Mouse (Mus musculus): ENCODE data around the gene Gm5617.
A peak's percentile ranks its signal among the peaks of the same experiment; 100 is the strongest.
"Not testable (repeated sequence)": the region's sequence is repeated elsewhere in the genome, so short reads cannot be mapped to it uniquely, and the experiment has no call there.

Gm5617 gene

DNA sequence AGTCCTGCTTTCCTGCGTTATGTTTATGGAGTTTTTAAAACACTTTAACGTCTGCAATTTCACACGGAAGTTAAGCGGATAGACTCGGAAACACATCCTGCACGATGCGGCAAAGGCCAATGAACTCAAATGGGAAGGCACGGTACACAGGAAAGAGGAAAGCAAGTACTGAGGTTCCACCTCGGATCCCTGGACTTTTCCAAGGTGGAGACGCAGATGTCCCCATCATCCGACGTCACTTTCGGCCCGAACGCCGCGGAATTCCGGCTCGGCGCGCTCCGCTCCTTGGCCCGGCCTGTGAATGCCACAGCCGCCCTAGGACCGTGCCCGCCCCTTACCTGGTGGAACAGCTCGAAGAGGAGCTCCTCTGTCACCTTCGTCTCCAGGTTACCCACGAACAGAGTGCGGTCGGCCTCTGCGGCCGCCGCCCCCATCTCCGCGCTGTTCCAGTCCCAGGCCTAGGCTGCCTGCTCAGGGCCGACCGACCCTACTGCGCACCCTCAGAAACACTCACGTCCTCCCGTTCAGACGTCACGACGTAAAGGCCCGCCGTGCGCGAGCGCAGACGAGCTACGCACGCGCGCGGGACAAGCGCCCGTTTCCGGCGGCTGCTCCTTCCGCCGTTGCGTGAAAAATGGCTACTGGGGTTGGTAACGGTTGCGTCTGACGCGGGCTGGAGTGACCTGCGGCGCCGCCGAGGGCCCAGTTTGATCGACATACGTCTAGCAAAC is at the start of gene Gm5617, which contains the start of gene Rbm7:
Gene Gm5617, plus strand, starts transcription at position 626 of the 731 bp plus-strand sequence.
Gene Rbm7, minus strand, starts transcription at position 483 of the 731 bp plus-strand sequence.
- peak; percentile 97 for DNase-seq

- DNase-seq, result peak; percentile 48
Observed at GRCm38 (mm10) chr9:48447783-48448209, 47.4 kb upstream of the Gm5617 start.

DNA sequence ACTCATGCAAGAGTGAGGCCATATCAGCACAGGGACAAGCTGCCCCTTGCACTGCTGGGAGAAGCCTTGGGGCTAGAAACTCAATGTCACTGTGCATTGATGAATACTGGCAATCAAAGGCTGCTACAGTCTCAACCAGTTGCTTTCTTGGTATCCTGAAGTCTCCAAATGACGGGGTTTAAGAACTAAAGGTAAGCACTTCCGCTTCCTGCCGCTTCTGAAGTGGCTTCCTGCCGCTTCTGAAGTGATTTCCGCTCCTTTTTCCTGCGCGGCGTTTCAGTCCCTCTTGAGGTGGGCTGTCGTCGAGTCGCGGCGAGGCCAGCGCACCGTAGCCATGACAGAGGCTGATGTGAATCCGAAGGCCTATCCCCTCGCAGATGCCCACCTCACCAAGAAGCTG is 45.2 kb upstream of the Gm5617 start:
- no peak for DNase-seq

DNA sequence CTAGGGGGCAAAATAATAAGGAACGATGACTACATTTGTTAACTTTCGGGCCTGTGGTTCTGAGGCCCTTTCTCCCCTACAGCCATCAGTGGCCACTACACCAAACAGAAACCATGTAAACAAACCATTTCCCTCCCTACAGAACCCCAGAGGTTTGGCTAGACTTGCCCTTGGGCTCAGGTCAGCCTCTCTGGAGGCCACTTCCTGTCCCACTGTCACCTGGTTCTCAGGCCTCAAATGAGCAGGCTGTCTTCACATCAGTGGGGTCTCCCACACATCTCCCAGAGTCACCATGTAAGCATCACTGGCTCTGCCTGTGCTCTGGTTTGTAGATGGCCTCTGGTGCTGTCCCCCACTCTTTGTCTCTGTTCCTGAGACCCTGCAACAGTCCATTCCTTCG is 39.3 kb upstream of the Gm5617 start:
- no peak for DNase-seq

DNA sequence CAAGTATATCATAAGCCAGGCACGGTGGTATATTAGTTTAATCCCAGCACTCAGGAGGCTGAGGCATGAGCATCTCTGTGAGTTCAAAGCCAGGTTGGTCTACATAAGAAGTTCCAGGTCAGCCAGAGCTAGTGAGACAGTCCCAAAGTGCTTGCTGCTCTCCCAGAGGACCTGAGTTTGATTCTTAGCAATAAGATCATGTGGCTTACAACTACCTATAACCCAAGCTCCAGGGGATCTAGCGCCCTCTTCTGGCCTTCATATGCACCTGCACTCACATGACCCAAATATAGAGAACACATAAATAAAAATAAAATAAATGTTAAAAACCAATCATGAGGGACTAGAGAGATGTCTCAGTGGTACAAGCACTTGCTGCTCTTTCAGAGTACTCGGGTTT is 36.4 kb upstream of the Gm5617 start:
- DNase-seq, result no peak

GRCm38 (mm10) chr9:48459391-48459790 is 35.9 kb upstream of the Gm5617 start:
- no peak for DNase-seq

DNA sequence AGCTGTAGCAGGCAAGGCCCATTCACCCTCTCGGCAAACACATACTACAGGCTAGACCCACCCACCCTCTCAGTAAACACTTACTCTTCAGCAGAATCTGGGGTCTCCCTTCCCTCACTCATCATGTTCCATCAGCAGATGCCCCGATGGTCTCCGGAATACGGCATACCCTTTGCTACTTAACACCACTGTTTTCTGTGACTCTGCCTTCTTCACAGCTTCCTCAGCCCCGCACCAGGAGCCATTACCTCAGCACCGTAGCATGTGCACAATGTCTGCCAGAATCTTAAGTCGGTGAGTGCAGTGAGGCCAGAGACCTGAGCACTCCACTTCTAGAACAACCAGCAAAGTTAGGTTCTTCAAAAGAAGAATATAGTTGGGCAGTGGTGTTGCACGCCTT is 34.5 kb upstream of the Gm5617 start:
- no peak for DNase-seq

GRCm38 (mm10) chr9:48461545-48461944 is 33.7 kb upstream of the Gm5617 start:
- no peak for DNase-seq

DNA sequence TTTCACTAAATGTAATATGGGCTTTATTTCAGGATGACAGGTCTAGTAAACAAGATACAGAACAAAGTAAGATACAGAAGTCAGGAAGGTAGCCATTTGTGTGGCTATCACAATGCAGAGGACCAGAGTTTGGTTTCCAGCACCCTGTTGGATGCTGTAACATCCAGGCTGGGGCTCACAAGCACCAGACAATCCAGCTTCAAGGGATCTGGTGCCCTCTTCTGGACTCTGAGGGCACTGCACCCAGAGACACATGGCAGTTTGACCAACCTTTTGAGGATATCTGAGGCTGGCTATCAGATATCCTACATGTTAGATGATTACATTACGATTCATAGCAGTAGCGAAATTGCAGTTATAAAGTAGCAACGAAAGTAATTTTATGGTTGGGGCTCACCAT is 29.6 kb upstream of the Gm5617 start:
- DNase-seq, result no peak

- DNase-seq, result peak; percentile 80
Observed at GRCm38 (mm10) chr9:48466804-48467203, 28.4 kb upstream of the Gm5617 start.

- not testable (repeated sequence) for DNase-seq
Observed at GRCm38 (mm10) chr9:48467471-48467870, 27.8 kb upstream of the Gm5617 start.

DNA sequence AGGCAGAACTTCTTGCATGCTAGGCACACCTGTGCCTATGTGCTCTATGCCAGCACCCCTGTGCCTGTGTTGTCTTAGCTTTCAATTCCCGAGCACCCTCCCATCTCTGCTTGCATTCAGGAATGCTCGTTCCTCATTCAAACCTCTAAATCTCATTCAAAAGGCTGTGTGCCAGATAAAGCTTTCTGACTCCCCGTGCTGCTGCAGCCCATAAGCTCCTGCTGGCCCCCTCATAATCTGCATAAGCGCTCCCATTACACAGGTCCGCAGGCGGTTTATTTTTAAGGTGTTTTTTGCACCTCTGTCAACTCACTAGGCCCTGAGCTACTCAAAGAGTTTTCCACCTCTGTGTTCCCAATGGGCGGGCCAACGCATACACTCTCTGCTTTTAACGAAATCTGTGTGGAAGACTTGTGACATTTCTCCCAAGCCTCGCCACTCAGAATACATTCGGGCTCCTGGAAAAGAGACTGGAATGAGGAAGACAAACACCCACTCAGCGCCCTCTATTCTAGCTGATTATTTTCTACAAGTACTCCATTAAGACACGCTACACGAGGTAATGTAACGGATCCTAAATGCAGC is 22.7 kb upstream of the Gm5617 start:
- no peak for DNase-seq

DNA sequence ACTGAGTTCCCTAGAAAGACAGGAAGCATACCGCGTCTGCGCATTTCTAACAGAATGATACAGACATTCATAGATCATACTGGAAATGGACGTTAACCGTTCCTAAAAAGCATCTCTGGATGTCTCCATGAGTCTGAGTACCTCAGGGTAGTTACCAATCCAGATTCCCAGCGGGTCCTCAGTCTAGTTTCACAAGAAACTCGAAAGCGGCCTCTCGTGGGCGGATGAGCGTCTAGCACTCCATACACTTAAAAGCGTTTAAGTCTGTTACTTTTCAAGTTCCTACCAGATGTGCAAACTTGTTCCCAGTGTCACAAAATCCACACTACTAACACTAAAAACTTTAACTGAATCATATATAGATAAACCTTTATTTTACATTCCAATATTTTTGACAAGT is 22.1 kb upstream of the Gm5617 start:
- DNase-seq, result no peak

DNA sequence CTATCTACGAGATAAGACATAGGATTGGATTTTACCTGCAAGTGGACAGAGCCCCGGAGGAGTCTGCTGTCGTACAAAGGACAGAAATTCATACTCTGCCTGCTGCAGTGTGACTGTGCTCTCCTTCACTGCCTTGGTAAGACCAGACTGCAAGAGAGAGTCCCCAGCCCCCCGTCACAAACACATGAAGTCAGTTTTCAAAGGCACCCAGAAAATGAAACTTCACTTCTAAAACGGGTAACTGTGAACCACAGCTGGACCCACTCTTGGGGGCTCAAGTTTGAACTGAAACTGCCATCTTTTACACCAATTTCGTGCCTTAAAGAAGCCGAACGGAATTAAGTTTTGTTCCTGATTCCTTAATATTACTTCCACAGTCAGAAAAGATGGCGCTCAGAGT is 20.9 kb upstream of the Gm5617 start:
- no peak for DNase-seq

GRCm38 (mm10) chr9:48476236-48477165 is 18.7 kb upstream of the Gm5617 start:
- DNase-seq, result peak; percentile 51

- DNase-seq, result no peak
Observed at GRCm38 (mm10) chr9:48478808-48479207, 16.4 kb upstream of the Gm5617 start.

DNA sequence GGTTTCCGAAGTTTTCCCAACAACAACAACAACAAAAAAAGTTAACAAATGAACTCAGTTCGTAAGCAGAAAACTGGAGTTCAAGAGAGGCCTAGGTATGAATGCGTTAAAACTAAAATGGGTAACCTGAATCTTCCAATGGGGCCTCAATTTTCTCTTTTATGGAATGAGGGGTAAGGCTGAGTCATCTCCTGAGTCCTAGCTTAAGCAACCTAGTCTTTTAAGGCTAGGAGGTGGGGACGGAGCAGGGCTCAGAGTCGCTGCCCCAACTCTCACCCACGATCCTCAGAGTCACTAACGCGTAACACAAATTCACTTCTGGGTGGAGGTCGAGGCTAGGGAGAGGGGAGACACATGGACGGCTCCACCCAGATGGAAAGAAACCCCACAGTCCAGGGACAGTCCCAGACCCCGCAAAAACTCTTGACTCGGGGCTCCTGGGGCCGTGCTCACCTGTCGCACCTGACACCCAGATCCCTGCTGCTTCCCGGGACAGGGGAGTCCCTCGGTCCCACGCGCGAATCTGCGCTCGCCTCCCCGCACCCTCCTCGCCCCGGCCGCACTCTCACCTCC is 15.3 kb upstream of the Gm5617 start:
- DNase-seq, result no peak

GRCm38 (mm10) chr9:48480411-48481213 is 14.6 kb upstream of the Gm5617 start, which contains the start of gene Rexo2:
Gene Rexo2 (minus strand): TSS chr9:48480623.
- DNase-seq, result peak; percentile 98

DNA sequence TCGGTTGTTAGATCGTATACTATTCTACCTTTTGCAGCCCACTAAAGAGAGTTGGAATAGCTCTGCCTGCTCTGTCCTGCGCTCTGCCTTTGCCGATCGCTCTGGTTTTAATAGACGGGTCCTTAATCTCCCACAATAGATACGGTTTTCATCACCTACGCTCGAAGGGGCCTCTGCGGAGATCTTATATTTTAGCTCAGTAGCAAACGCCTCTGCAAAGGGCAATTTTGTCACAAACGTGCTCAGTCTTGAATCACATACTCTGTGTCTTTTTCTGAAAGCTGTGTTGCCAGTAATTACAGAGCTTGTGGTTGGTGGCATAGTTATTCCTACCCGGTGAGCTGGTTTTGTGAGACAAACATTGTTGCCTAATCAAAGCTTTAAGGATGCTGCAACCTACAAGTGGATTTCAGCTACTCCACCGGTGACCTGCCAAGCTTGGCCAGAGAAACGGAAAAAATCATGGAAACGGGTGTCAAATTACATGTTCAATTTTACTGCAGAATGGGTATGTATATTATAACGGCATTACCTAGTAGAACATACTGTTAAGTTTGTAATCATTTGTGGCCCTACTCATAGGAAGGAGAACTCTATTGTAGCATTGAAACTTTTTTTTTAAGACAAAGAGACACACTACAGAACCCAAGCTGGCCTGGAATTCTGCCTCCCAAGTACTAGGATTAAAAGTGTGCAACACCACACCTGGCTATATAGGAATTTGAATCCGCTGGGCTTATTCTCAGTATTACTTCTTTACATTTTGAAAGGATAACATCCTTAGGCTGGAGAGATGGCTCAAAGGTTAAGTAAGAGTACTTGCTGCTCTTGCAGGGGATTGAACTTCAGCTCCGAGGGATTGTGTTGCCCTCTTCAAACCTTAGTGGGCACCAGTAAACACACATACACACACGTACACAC is 13.8 kb upstream of the Gm5617 start:
- DNase-seq, result peak; percentile 30

GRCm38 (mm10) chr9:48495548-48495932 is 298 bp downstream of the Gm5617 start:
- DNase-seq, result no peak

DNA sequence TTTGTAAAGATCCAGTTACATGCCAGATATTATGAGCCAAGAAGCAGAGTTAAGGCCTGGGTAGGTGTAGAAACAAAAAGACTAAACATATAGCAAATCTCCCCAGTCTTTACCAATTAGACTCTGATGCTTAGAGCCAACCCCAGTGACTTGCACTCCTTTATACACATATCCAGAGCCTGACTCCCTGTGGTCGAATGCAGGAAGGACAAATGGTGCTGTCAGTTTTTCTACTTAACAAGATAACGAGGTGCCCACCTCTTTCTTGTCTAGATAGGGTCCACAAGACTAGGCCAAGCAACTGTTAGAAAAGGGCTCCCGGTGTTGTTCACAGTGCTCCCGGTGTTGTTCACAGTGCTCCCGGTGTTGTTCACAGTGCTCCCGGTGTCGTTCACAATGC is 6.0 kb downstream of the Gm5617 start:
- DNase-seq, result no peak
